Mouse (Mus musculus): Measurements from ENCODE around the gene Foxp1. TPM values are rescaled to one million over a fixed set of nuclear protein-coding genes. Genes with fewer than 3 reads are reported as not detected.

The Foxp1 gene
- polyA plus RNA-seq, 1 experiment = 129 TPM

GRCm38 (mm10) chr6:99100331-99100730 lies 422.2 kb downstream of the Foxp1 start:
- Histone ChIP-seq H3K27me3 (ENCODE audit: control insufficient read depth, insufficient read depth, low read length) (no peaks in the 10 kb centered on the region), H3K36me3 (ENCODE audit: control insufficient read depth, insufficient read depth, low read length) (no peaks in the 10 kb centered on the region), H3K4me1 (replicated peaks; ENCODE audit: control insufficient read depth, insufficient read depth, low read length) (peaks cover 10% of the 10 kb centered on the region), H3K4me3 (ENCODE audit: control insufficient read depth, insufficient read depth, low read length) (no peak overlapping the region), H3K27ac (ENCODE audit: control insufficient read depth, insufficient read depth, low read length) (no peak overlapping the region)
- 91% methylated on average over 5 of the region's 5 CpGs for WGBS
- TF ChIP-seq CTCF (IDR thresholded peaks at IDR 0.05; ENCODE audit: borderline replicate concordance, control insufficient read depth, extremely low read depth, insufficient read depth, low read length, poor library complexity) (no peak), POLR2A (IDR thresholded peaks at IDR 0.05; ENCODE audit: control insufficient read depth, extremely low read depth, insufficient read depth, low read length, poor library complexity) (no peak)
- no peak for DNase-seq

- no peak overlapping the region for H3K4me3 ChIP-seq (ENCODE audit: control insufficient read depth, insufficient read depth, low read length)
- 93% methylated on average over 4 of the region's 4 CpGs for WGBS
- H3K4me1 ChIP-seq (replicated peaks; ENCODE audit: control insufficient read depth, insufficient read depth, low read length) = peaks cover 10% of the 10 kb centered on the region
- H3K27ac ChIP-seq (ENCODE audit: control insufficient read depth, insufficient read depth, low read length) = no peak overlapping the region
- H3K36me3 ChIP-seq (ENCODE audit: control insufficient read depth, insufficient read depth, low read length) = no peaks in the 10 kb centered on the region
- no peaks in the 10 kb centered on the region for H3K27me3 ChIP-seq (ENCODE audit: control insufficient read depth, insufficient read depth, low read length)
- DNase-seq = no peak
- TF ChIP-seq POLR2A (IDR thresholded peaks at IDR 0.05; ENCODE audit: control insufficient read depth, extremely low read depth, insufficient read depth, low read length, poor library complexity) (no peak), CTCF (IDR thresholded peaks at IDR 0.05; ENCODE audit: borderline replicate concordance, control insufficient read depth, extremely low read depth, insufficient read depth, low read length, poor library complexity) (no peak)
Observed at GRCm38 (mm10) chr6:99099781-99100180, 422.7 kb downstream of the Foxp1 start.

GRCm38 (mm10) chr6:99097191-99097590 lies 425.3 kb downstream of the Foxp1 start:
- DNase-seq = no peak
- Histone ChIP-seq H3K4me3 (ENCODE audit: control insufficient read depth, insufficient read depth, low read length) (no peak overlapping the region), H3K27me3 (ENCODE audit: control insufficient read depth, insufficient read depth, low read length) (no peaks in the 10 kb centered on the region), H3K27ac (ENCODE audit: control insufficient read depth, insufficient read depth, low read length) (no peak overlapping the region; the same call in 1 of the 2 replicates), H3K36me3 (ENCODE audit: control insufficient read depth, insufficient read depth, low read length) (no peaks in the 10 kb centered on the region), H3K4me1 (replicated peaks; ENCODE audit: control insufficient read depth, insufficient read depth, low read length) (peaks cover 20% of the 10 kb centered on the region)
- no peak for TF ChIP-seq CTCF (IDR thresholded peaks at IDR 0.05; ENCODE audit: borderline replicate concordance, control insufficient read depth, extremely low read depth, insufficient read depth, low read length, poor library complexity)
- TF ChIP-seq POLR2A (IDR thresholded peaks at IDR 0.05; ENCODE audit: control insufficient read depth, extremely low read depth, insufficient read depth, low read length, poor library complexity) = no peak
- 71% methylated on average over 7 of the region's 7 CpGs for WGBS

- no peak for TF ChIP-seq POLR2A (IDR thresholded peaks at IDR 0.05; ENCODE audit: control insufficient read depth, extremely low read depth, insufficient read depth, low read length, poor library complexity)
- no peak for TF ChIP-seq CTCF (IDR thresholded peaks at IDR 0.05; ENCODE audit: borderline replicate concordance, control insufficient read depth, extremely low read depth, insufficient read depth, low read length, poor library complexity)
- DNase-seq = no peak
- Histone ChIP-seq H3K27ac (ENCODE audit: control insufficient read depth, insufficient read depth, low read length) (no peak overlapping the region; the same call in none of the 2 replicates), H3K4me3 (ENCODE audit: control insufficient read depth, insufficient read depth, low read length) (no peak overlapping the region), H3K4me1 (replicated peaks; ENCODE audit: control insufficient read depth, insufficient read depth, low read length) (peaks cover 20% of the 10 kb centered on the region), H3K36me3 (ENCODE audit: control insufficient read depth, insufficient read depth, low read length) (no peaks in the 10 kb centered on the region), H3K27me3 (ENCODE audit: control insufficient read depth, insufficient read depth, low read length) (no peaks in the 10 kb centered on the region)
- WGBS = 74% methylated on average over 7 of the region's 7 CpGs
Observed at GRCm38 (mm10) chr6:99096776-99097166, 425.8 kb downstream of the Foxp1 start.

GRCm38 (mm10) chr6:99096105-99096775 lies 426.3 kb downstream of the Foxp1 start:
- Histone ChIP-seq H3K27me3 (ENCODE audit: control insufficient read depth, insufficient read depth, low read length) (no peaks in the 10 kb centered on the region), H3K4me3 (ENCODE audit: control insufficient read depth, insufficient read depth, low read length) (peak overlapping the region; percentile 51), H3K27ac (ENCODE audit: control insufficient read depth, insufficient read depth, low read length) (peak overlapping the region; percentile 90), H3K36me3 (ENCODE audit: control insufficient read depth, insufficient read depth, low read length) (no peaks in the 10 kb centered on the region), H3K4me1 (replicated peaks; ENCODE audit: control insufficient read depth, insufficient read depth, low read length) (peaks cover 20% of the 10 kb centered on the region)
- 4% methylated on average over 12 of the region's 12 CpGs for WGBS
- DNase-seq = peak; percentile 72
- TF ChIP-seq POLR2A (IDR thresholded peaks at IDR 0.05; ENCODE audit: control insufficient read depth, extremely low read depth, insufficient read depth, low read length, poor library complexity) (peak; percentile 58; the same call in 1 of the 2 replicates), CTCF (IDR thresholded peaks at IDR 0.05; ENCODE audit: borderline replicate concordance, control insufficient read depth, extremely low read depth, insufficient read depth, low read length, poor library complexity) (no peak)

GRCm38 (mm10) chr6:99095185-99096104 lies 427.1 kb downstream of the Foxp1 start:
- DNase-seq = peak; percentile 56
- TF ChIP-seq CTCF (IDR thresholded peaks at IDR 0.05; ENCODE audit: borderline replicate concordance, control insufficient read depth, extremely low read depth, insufficient read depth, low read length, poor library complexity) = no peak
- no peak for TF ChIP-seq POLR2A (IDR thresholded peaks at IDR 0.05; ENCODE audit: control insufficient read depth, extremely low read depth, insufficient read depth, low read length, poor library complexity)
- Histone ChIP-seq H3K4me3 (ENCODE audit: control insufficient read depth, insufficient read depth, low read length) (peak overlapping the region; percentile 51), H3K36me3 (ENCODE audit: control insufficient read depth, insufficient read depth, low read length) (no peaks in the 10 kb centered on the region), H3K4me1 (replicated peaks; ENCODE audit: control insufficient read depth, insufficient read depth, low read length) (peaks cover 20% of the 10 kb centered on the region), H3K27ac (ENCODE audit: control insufficient read depth, insufficient read depth, low read length) (peak overlapping the region; percentile 90), H3K27me3 (ENCODE audit: control insufficient read depth, insufficient read depth, low read length) (no peaks in the 10 kb centered on the region)
- WGBS = 19% methylated on average over 18 of the region's 18 CpGs
